Mouse (Mus musculus) liver, embryonic 14.5 days (tissue): ENCODE measurements around the gene Adipor2.

ENCODE experiments used
- CTCF ChIP-seq: IDR thresholded peaks from 2 replicates; pipeline ENCODE4 v1.5.1; 2016; ENCODE audit warnings: antibody characterized with exemption, low read depth, control low read depth
- EP300 ChIP-seq: IDR thresholded peaks from 2 replicates; pipeline ENCODE4 v1.6.1; 2016; ENCODE audit warnings: antibody characterized with exemption, low read depth

DNA sequence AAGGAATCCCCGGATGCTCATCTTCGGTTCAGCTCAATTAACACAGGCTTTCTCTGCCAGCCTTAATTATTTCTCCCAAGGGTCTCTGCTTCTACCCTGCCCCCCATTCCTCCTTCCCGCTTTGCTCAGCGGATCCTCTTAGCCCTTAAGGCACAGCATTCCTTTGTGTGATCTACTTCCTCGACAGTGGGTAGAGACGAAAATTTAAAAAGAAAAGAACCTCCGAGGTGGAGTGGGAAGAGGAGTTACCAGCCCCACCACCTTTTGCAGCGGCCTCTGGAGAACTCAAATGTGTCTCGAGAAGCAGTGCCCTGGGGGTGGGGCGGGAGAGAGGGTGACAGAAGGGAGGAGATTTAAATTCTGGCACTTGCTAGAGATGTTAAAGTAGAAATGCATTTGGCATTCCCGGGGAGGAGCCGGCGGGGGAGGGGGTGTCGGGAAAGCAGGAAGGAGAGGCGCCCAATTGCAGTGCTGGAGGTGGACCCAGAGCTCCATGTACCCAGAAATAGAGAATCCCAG lies 34.5 kb upstream of the Adipor2 start:
- no peak for TF ChIP-seq CTCF
- no peak for TF ChIP-seq EP300
